Mouse (Mus musculus) neural tube, embryonic 14.5 days (tissue): Measurements from ENCODE around the gene Kcnip1. TPM values are rescaled to one million over a fixed set of nuclear protein-coding genes. Genes with fewer than 3 reads are reported as not detected.

Experiments used
- ATAC-seq: fragments of 200-750 bp; cut with Nextera tagmentation; 2 replicates; pipeline ENCODE4 v1.8.0; 2017; ENCODE audit warnings: low read depth, mild to moderate bottlenecking, moderate TSS enrichment, moderate library complexity
- H3K27ac ChIP-seq: fragments of 300-500 bp; sonication (generic); 2 replicates; pipeline ENCODE4 v1.5.1; 2014; ENCODE audit warnings: low read depth, mild to moderate bottlenecking, control low read depth, low read length, moderate library complexity, mixed read lengths
- H3K27me3 ChIP-seq: fragments of 300-500 bp; sonication (generic); 2 replicates; pipeline ENCODE4 v1.6.1; 2014; ENCODE audit warnings: low read length; ENCODE audit not compliant: control insufficient read depth, insufficient read depth
- H3K36me3 ChIP-seq: fragments of 300-500 bp; sonication (generic); 2 replicates; pipeline ENCODE4 v1.6.1; 2014; ENCODE audit warnings: low read length, mixed read lengths; ENCODE audit not compliant: control insufficient read depth, insufficient read depth
- H3K4me1 ChIP-seq: fragments of 300-500 bp; sonication (generic); 2 replicates; pipeline ENCODE4 v1.6.1; 2014; ENCODE audit warnings: low read length; ENCODE audit not compliant: control insufficient read depth, insufficient read depth
- H3K4me2 ChIP-seq: fragments of 300-500 bp; sonication (generic); 2 replicates; pipeline ENCODE4 v1.6.1; 2014; ENCODE audit warnings: mild to moderate bottlenecking, low read depth, low read length, control low read depth
- H3K4me3 ChIP-seq: fragments of 300-500 bp; sonication (generic); 2 replicates; pipeline ENCODE4 v1.5.1; 2014; ENCODE audit warnings: low read depth, low read length, control low read depth, mixed read lengths
- H3K9ac ChIP-seq: fragments of 300-500 bp; sonication (generic); replicated peaks from 2 replicates; pipeline ENCODE4 v1.6.1; 2014; ENCODE audit warnings: low read depth, mild to moderate bottlenecking, control low read depth, low read length, mixed read lengths
- H3K9me3 ChIP-seq: fragments of 300-500 bp; sonication (generic); 2 replicates; pipeline ENCODE4 v1.6.1; 2016; ENCODE audit warnings: low read length; ENCODE audit not compliant: control insufficient read depth
- WGBS: fragments of 180-500 bp; shearing (Covaris S2); extraction: QIAGEN DNeasy Blood & Tissue Kit; methylation state at CpG from one replicate; pipeline ENCODE4 v1.1.7; 2014; 5-methylcytosine and 5-hydroxymethylcytosine counted together
- polyA plus RNA-seq: library from polyadenylated mRNA; unstranded; fragments of >200 nt; fragmentation: Nextera tagmentation; extraction: Ambion mirVana; gene quantifications from 2 replicates; pipeline ENCODE4 v1.2.1, GENCODE M21; 2014

Kcnip1 gene
- polyA plus RNA-seq, 1 experiment from 2014 or later = 138 TPM

- no peak overlapping the region for H3K4me3 ChIP-seq
- ATAC-seq = no peak
- H3K4me1 ChIP-seq = no peaks in the 10 kb centered on the region
- H3K9me3 ChIP-seq = no peaks in the 10 kb centered on the region
- H3K36me3 ChIP-seq = no peaks in the 10 kb centered on the region
- no peaks in the 10 kb centered on the region for H3K27me3 ChIP-seq
- H3K9ac ChIP-seq = no peak overlapping the region
- WGBS = 75% methylated on average over 6 of the region's 6 CpGs
- H3K27ac ChIP-seq = no peak overlapping the region
- no peak overlapping the region for H3K4me2 ChIP-seq
These were observed 19.2 kb upstream of the Kcnip1 start for GRCm38 (mm10) chr11:34012007-34012652.

GRCm38 (mm10) chr11:34010859-34011172, 17.9 kb upstream of the Kcnip1 start:
- 87% methylated on average over 4 of the region's 4 CpGs for WGBS
- Histone ChIP-seq H3K27me3 (no peaks in the 10 kb centered on the region), H3K4me1 (no peaks in the 10 kb centered on the region)

DNA sequence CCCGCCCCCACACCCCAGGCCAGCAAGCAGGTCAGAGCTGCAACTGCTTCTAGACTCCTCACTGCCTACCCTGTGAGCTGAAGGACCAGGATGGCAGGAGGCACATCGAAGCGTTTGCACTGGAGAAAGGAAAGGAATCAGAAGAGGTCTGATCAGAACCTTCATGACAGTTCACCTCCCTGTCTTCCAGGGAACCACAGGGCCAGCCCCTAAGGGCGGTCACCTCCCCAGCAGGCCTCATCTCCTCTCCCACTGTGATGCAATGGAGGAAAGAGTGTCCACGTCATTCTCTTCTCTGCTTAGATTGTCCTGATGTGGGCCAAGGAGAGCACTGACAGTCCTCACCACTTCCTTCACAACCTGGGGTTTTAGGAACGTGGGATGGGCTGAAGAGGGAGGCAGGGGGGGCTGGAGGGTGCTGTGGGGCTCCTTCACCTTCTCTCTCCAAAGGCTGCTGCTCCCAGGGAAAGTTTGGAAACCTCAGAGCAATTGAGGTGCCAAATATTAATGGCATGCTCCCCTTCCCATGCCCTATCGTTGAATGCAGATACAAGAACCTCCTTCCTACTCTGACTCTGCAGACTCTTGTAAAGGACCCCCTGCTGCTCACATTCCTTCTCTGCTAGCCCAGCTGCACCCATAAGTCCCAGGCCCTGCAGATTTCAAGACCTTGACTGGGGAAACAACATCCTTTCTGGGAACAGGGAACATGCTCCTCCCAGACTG, 17.3 kb upstream of the Kcnip1 start:
- Histone ChIP-seq H3K9ac (no peak overlapping the region), H3K9me3 (no peaks in the 10 kb centered on the region), H3K36me3 (no peaks in the 10 kb centered on the region), H3K4me3 (no peak overlapping the region), H3K4me2 (no peak overlapping the region), H3K27me3 (no peaks in the 10 kb centered on the region), H3K4me1 (no peaks in the 10 kb centered on the region), H3K27ac (no peak overlapping the region)
- no peak for ATAC-seq
- WGBS = 76% methylated on average over 7 of the region's 7 CpGs

More at GRCm38 (mm10) chr11:34010859-34011172, 17.9 kb upstream of the Kcnip1 start:
- H3K4me3 ChIP-seq = no peak overlapping the region
- no peak overlapping the region for H3K27ac ChIP-seq
- no peak for ATAC-seq
- no peak overlapping the region for H3K9ac ChIP-seq
- no peak overlapping the region for H3K4me2 ChIP-seq
- H3K36me3 ChIP-seq = no peaks in the 10 kb centered on the region
- H3K9me3 ChIP-seq = no peaks in the 10 kb centered on the region

DNA sequence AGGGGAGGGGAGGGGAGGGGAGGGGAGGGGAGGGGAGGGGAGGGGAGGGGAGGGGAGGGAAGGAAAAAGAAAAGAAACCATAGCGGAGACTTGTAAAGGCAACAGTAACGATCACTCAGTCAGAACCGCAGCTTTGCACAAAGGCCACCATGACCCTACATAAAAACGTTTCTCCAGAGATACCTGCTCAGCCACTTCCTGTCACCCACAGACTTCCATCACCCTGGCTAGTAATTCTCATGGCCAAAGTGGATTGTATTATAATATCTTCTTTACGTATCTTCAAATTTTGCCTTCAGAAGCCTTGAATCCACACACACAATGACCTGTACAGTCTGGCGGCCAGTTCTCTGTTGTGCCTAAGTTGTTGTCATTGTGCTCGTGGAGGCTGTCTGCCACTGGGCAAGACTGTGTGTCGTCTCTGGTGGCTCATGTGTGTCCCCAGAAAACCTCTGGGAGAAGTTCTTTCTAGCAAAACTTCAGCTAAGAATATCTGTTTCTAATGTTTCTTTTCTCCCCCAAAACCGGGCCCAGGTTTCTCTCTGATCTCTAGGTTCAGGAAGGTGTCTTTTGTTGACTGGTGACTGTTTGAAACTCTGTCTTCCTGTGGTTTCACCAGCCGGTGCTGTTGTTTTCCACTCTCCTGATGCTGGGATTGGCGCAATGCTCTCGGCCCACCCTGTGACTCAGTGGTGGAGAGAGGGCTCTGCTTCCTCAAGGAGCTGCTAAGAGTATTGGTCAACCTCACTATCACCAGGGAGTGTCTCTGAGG, 16.6 kb upstream of the Kcnip1 start:
- H3K27me3 ChIP-seq = no peaks in the 10 kb centered on the region
- no peak overlapping the region for H3K4me3 ChIP-seq
- H3K36me3 ChIP-seq = no peaks in the 10 kb centered on the region
- H3K9ac ChIP-seq = no peak overlapping the region
- H3K27ac ChIP-seq = no peak overlapping the region
- no peaks in the 10 kb centered on the region for H3K4me1 ChIP-seq
- no peak for ATAC-seq
- H3K4me2 ChIP-seq = no peak overlapping the region
- 80% methylated on average over 12 of the region's 12 CpGs for WGBS
- H3K9me3 ChIP-seq = no peaks in the 10 kb centered on the region

DNA sequence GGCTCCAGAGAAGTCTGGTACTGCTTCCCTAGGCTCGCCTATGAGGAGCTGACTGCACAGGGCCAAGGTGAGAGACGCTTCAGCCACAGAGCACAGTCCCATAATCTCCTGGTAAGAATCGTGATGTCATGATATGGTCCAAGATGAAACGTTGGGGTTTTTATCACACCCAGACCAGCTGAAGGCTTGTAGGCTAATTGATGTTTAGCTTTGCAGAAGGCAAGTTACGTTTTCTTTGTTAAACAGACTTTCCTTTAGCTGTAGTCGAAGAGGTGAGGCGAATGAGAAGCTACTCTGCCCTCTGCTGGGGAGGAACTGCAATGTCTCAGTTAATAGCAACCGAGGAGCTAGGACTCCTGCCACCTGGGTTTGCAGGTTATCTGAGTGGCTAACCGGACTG, 15.8 kb upstream of the Kcnip1 start:
- ATAC-seq = no peak
- H3K4me1 ChIP-seq = no peaks in the 10 kb centered on the region
- WGBS = 50% methylated on average over 9 of the region's 9 CpGs

GRCm38 (mm10) chr11:34008214-34008613, 15.3 kb upstream of the Kcnip1 start:
- H3K27me3 ChIP-seq = no peaks in the 10 kb centered on the region
- no peaks in the 10 kb centered on the region for H3K4me1 ChIP-seq
- no peaks in the 10 kb centered on the region for H3K36me3 ChIP-seq
- no peak for ATAC-seq
- H3K9me3 ChIP-seq = no peaks in the 10 kb centered on the region
- H3K4me3 ChIP-seq = no peak overlapping the region
- H3K9ac ChIP-seq = no peak overlapping the region
- no peak overlapping the region for H3K4me2 ChIP-seq
- WGBS = 92% methylated on average over 11 of the region's 11 CpGs
- H3K27ac ChIP-seq = no peak overlapping the region

More for the DNA sequence above, 15.8 kb upstream of the Kcnip1 start:
- H3K27me3 ChIP-seq = no peaks in the 10 kb centered on the region
- H3K4me2 ChIP-seq = no peak overlapping the region
- H3K36me3 ChIP-seq = no peaks in the 10 kb centered on the region
- no peaks in the 10 kb centered on the region for H3K9me3 ChIP-seq
- H3K9ac ChIP-seq = no peak overlapping the region
- no peak overlapping the region for H3K27ac ChIP-seq
- H3K4me3 ChIP-seq = no peak overlapping the region

DNA sequence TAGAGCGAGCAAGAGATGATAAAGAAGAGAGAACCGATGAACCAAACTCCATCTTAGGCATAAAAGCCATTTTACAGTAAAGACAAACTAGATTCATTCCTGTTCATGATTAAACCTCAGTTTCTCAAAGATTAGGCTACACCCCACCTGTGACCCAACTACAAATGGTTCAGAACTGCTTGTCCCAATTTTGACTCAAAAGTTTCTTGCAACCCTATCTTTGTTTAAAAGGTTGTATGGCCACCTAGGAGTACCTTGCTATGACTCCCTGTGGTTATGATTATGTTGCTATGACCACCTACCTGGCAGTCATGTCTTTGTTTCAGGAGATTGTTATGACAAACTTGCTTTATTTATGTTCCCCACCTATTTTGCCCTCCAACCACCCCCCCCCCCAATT, 14.7 kb upstream of the Kcnip1 start:
- no peaks in the 10 kb centered on the region for H3K4me1 ChIP-seq
- H3K36me3 ChIP-seq = no peaks in the 10 kb centered on the region
- H3K9me3 ChIP-seq = no peaks in the 10 kb centered on the region
- H3K27ac ChIP-seq = no peak overlapping the region
- no peak overlapping the region for H3K9ac ChIP-seq
- 90% methylated on average over 2 of the region's 2 CpGs for WGBS
- no peak overlapping the region for H3K4me3 ChIP-seq
- no peaks in the 10 kb centered on the region for H3K27me3 ChIP-seq
- no peak overlapping the region for H3K4me2 ChIP-seq
- ATAC-seq = no peak

GRCm38 (mm10) chr11:34002593-34002965, 9.6 kb upstream of the Kcnip1 start:
- ATAC-seq = no peak
- no peaks in the 10 kb centered on the region for H3K27me3 ChIP-seq
- WGBS = 75% methylated on average over 5 of the region's 5 CpGs

More at GRCm38 (mm10) chr11:34002593-34002965, 9.6 kb upstream of the Kcnip1 start:
- Histone ChIP-seq H3K9me3 (no peaks in the 10 kb centered on the region), H3K4me2 (no peak overlapping the region), H3K27ac (no peak overlapping the region), H3K9ac (no peak overlapping the region), H3K4me1 (0 out of 2 replicates have a peak, but pooled peaks cover 3% of the 10 kb centered on the region), H3K36me3 (no peaks in the 10 kb centered on the region), H3K4me3 (no peak overlapping the region)
